Mouse (Mus musculus) intestine, embryonic 16.5 days (tissue): ENCODE measurements around the gene Iqsec1. TPM values are rescaled to one million over a fixed set of nuclear protein-coding genes. Genes with fewer than 3 reads are reported as not detected.
A peak's percentile ranks its signal among the peaks of the same experiment; 100 is the strongest.

Source experiments
- ATAC-seq: fragments of 200-750 bp; cut with Nextera tagmentation; 2 replicates; pipeline ENCODE4 v1.8.0; 2017; ENCODE audit warnings: moderate TSS enrichment, moderate library complexity
- H3K27ac ChIP-seq: fragments of 300-500 bp; sonication (generic); 2 replicates; pipeline ENCODE4 v1.5.1; 2014; ENCODE audit warnings: mild to moderate bottlenecking, low read length
- H3K27me3 ChIP-seq: fragments of 300-500 bp; sonication (generic); replicated peaks from 2 replicates; pipeline ENCODE4 v1.6.1; 2014; ENCODE audit warnings: low read length, control low read depth, mixed read lengths; ENCODE audit not compliant: control insufficient read depth, insufficient read depth
- H3K36me3 ChIP-seq: fragments of 300-500 bp; sonication (generic); 2 replicates; pipeline ENCODE4 v1.6.1; 2014; ENCODE audit warnings: low read length, control low read depth; ENCODE audit not compliant: control insufficient read depth, insufficient read depth
- H3K4me1 ChIP-seq: fragments of 300-500 bp; sonication (generic); 2 replicates; pipeline ENCODE4 v1.6.1; 2014; ENCODE audit warnings: low read length, control low read depth, mixed read lengths; ENCODE audit not compliant: control insufficient read depth, insufficient read depth
- H3K4me2 ChIP-seq: fragments of 300-500 bp; sonication (generic); 2 replicates; pipeline ENCODE4 v1.6.1; 2014; ENCODE audit warnings: low read depth, low read length, control low read depth
- H3K4me3 ChIP-seq: fragments of 300-500 bp; sonication (generic); 2 replicates; pipeline ENCODE4 v1.5.1; 2014; ENCODE audit warnings: mild to moderate bottlenecking, low read length
- H3K9ac ChIP-seq: fragments of 300-500 bp; sonication (generic); 2 replicates; pipeline ENCODE4 v1.6.1; 2014; ENCODE audit warnings: low read depth, low read length
- H3K9me3 ChIP-seq: fragments of 300-500 bp; sonication (generic); 2 replicates; pipeline ENCODE4 v1.6.1; 2016; ENCODE audit warnings: low read length, control low read depth; ENCODE audit not compliant: control insufficient read depth
- WGBS: fragments of 180-500 bp; shearing (Covaris S2); extraction: QIAGEN DNeasy Blood & Tissue Kit; methylation state at CpG from one replicate; pipeline ENCODE4 v1.1.7; 2014; 5-methylcytosine and 5-hydroxymethylcytosine counted together
- polyA plus RNA-seq: library from polyadenylated mRNA; unstranded; fragments of >200 nt; fragmentation: Nextera tagmentation; extraction: Ambion mirVana; gene quantifications from 2 replicates; pipeline ENCODE4 v1.2.1, GENCODE M21; 2015

Iqsec1 gene
- polyA plus RNA-seq, 1 experiment from 2014 or later, result 6.4 TPM

- H3K9ac ChIP-seq, result no peak overlapping the region
- WGBS, result 51% methylated on average over 6 of the region's 6 CpGs
- no peak overlapping the region for H3K4me2 ChIP-seq
- H3K4me3 ChIP-seq, result no peak overlapping the region
- H3K27me3 ChIP-seq, result no peaks in the 10 kb centered on the region
- H3K9me3 ChIP-seq, result no peaks in the 10 kb centered on the region
- ATAC-seq, result no peak
- H3K36me3 ChIP-seq, result no peaks in the 10 kb centered on the region
- no peak overlapping the region for H3K27ac ChIP-seq
- peaks cover 23% of the 10 kb centered on the region for H3K4me1 ChIP-seq
Observed at GRCm38 (mm10) chr6:90621584-90621890, 366.9 kb downstream of the Iqsec1 start.

GRCm38 (mm10) chr6:90620791-90621583 lies 367.5 kb downstream of the Iqsec1 start:
- Histone ChIP-seq H3K9me3 (no peaks in the 10 kb centered on the region), H3K27ac (no peak overlapping the region), H3K9ac (no peak overlapping the region), H3K4me3 (no peak overlapping the region), H3K4me1 (peaks cover 23% of the 10 kb centered on the region), H3K36me3 (no peaks in the 10 kb centered on the region), H3K4me2 (no peak overlapping the region), H3K27me3 (no peaks in the 10 kb centered on the region)
- 64% methylated on average over 9 of the region's 9 CpGs for WGBS
- ATAC-seq, result no peak

- WGBS, result 78% methylated on average over 5 of the region's 5 CpGs
- H3K9me3 ChIP-seq, result no peaks in the 10 kb centered on the region
- no peak overlapping the region for H3K9ac ChIP-seq
- H3K36me3 ChIP-seq, result no peaks in the 10 kb centered on the region
- no peaks in the 10 kb centered on the region for H3K27me3 ChIP-seq
- peaks cover 21% of the 10 kb centered on the region for H3K4me1 ChIP-seq
- no peak overlapping the region for H3K4me3 ChIP-seq
- ATAC-seq, result no peak
- no peak overlapping the region for H3K27ac ChIP-seq
- H3K4me2 ChIP-seq, result no peak overlapping the region
Observed at GRCm38 (mm10) chr6:90619936-90620335, 368.5 kb downstream of the Iqsec1 start.

- H3K9ac ChIP-seq, result no peak overlapping the region
- 68% methylated on average over 19 of the region's 19 CpGs for WGBS
- no peaks in the 10 kb centered on the region for H3K9me3 ChIP-seq
- H3K27me3 ChIP-seq, result no peaks in the 10 kb centered on the region
- peaks cover 14% of the 10 kb centered on the region for H3K4me1 ChIP-seq
- no peak overlapping the region for H3K4me2 ChIP-seq
- peak; percentile 6; the same call in 1 of the 2 replicates for ATAC-seq
- no peak overlapping the region for H3K27ac ChIP-seq
- no peak overlapping the region for H3K4me3 ChIP-seq
- H3K36me3 ChIP-seq, result no peaks in the 10 kb centered on the region
Observed at GRCm38 (mm10) chr6:90618821-90619636, 369.5 kb downstream of the Iqsec1 start.

- Histone ChIP-seq H3K27me3 (no peaks in the 10 kb centered on the region), H3K9me3 (no peaks in the 10 kb centered on the region), H3K4me2 (no peak overlapping the region), H3K27ac (no peak overlapping the region), H3K4me1 (peaks cover 11% of the 10 kb centered on the region), H3K9ac (no peak overlapping the region), H3K36me3 (no peaks in the 10 kb centered on the region), H3K4me3 (no peak overlapping the region)
- 67% methylated on average over 4 of the region's 4 CpGs for WGBS
- no peak for ATAC-seq
Observed at GRCm38 (mm10) chr6:90618274-90618673, 370.2 kb downstream of the Iqsec1 start.

- 80% methylated on average over 6 of the region's 6 CpGs for WGBS
- H3K27ac ChIP-seq, result no peak overlapping the region
- peaks cover 7% of the 10 kb centered on the region for H3K4me1 ChIP-seq
- H3K4me2 ChIP-seq, result no peak overlapping the region
- H3K9me3 ChIP-seq, result no peaks in the 10 kb centered on the region
- no peaks in the 10 kb centered on the region for H3K36me3 ChIP-seq
- H3K27me3 ChIP-seq, result no peaks in the 10 kb centered on the region
- ATAC-seq, result no peak
- no peak overlapping the region for H3K9ac ChIP-seq
- H3K4me3 ChIP-seq, result no peak overlapping the region
Observed at GRCm38 (mm10) chr6:90616481-90616880, 372.0 kb downstream of the Iqsec1 start.

GRCm38 (mm10) chr6:90615991-90616390 lies 372.5 kb downstream of the Iqsec1 start:
- no peak for ATAC-seq
- Histone ChIP-seq H3K9ac (no peak overlapping the region), H3K4me2 (no peak overlapping the region), H3K36me3 (no peaks in the 10 kb centered on the region), H3K27me3 (no peaks in the 10 kb centered on the region), H3K27ac (no peak overlapping the region), H3K4me3 (no peak overlapping the region), H3K4me1 (peaks cover 7% of the 10 kb centered on the region), H3K9me3 (no peaks in the 10 kb centered on the region)
- WGBS, result 82% methylated on average over 6 of the region's 6 CpGs

- ATAC-seq, result no peak
Observed at GRCm38 (mm10) chr6:90615362-90615761, 373.1 kb downstream of the Iqsec1 start.

GRCm38 (mm10) chr6:90613277-90613676 lies 375.2 kb downstream of the Iqsec1 start:
- ATAC-seq, result no peak
- Histone ChIP-seq H3K9me3 (no peaks in the 10 kb centered on the region), H3K4me2 (no peak overlapping the region), H3K4me3 (no peak overlapping the region), H3K27ac (no peak overlapping the region), H3K36me3 (no peaks in the 10 kb centered on the region), H3K27me3 (no peaks in the 10 kb centered on the region), H3K4me1 (no peaks in the 10 kb centered on the region), H3K9ac (no peak overlapping the region)
- WGBS, result 82% methylated on average over 8 of the region's 8 CpGs

More at GRCm38 (mm10) chr6:90615362-90615761, 373.1 kb downstream of the Iqsec1 start:
- Histone ChIP-seq H3K4me2 (no peak overlapping the region), H3K27me3 (no peaks in the 10 kb centered on the region), H3K4me1 (peaks cover 7% of the 10 kb centered on the region), H3K9me3 (no peaks in the 10 kb centered on the region), H3K27ac (no peak overlapping the region), H3K4me3 (no peak overlapping the region), H3K36me3 (no peaks in the 10 kb centered on the region), H3K9ac (no peak overlapping the region)
- 81% methylated on average over 7 of the region's 7 CpGs for WGBS
